In genomic region chr5:65221037-65221436, GRCm38 (mm10) we compare ENCODE assay signal across 22 mouse cellular contexts.
"Had no signal": no experiment of that assay in that cellular context is flagged by ENCODE, and none has a peak within 500 bp of the region (broad histone marks: within the 10 kb centered on the region; RNA-seq: fewer than 3 reads in every experiment).

No protein-coding gene starts in this region.

- H3K9ac ChIP-seq: limb, embryonic 13.5 days; liver, embryonic 12.5 days; liver, embryonic 15.5 days; midbrain, embryonic 13.5 days; neural tube, embryonic 13.5 days had no signal

- H3K4me3 ChIP-seq: layer of hippocampus, adult 2 months; limb, embryonic 10.5 days; limb, embryonic 13.5 days; liver, embryonic 12.5 days; liver, embryonic 15.5 days; midbrain, embryonic 10.5 days; midbrain, embryonic 13.5 days; myocyte; neural tube, embryonic 13.5 days had no signal

- H3K27me3 ChIP-seq: limb, embryonic 13.5 days; liver, embryonic 12.5 days; liver, embryonic 15.5 days; midbrain, embryonic 13.5 days; neural tube, embryonic 13.5 days had no signal

- DNase-seq: kidney, adult 18-20 months; kidney, adult 9 months; kidney, postnatal 25 days; layer of hippocampus, adult 9-11 months; liver; retina, postnatal 1 day; right cerebral cortex, postnatal 25 days; spleen, adult 18-20 months; thymus, adult 2 months; thymus, postnatal 14 days; thymus, postnatal 4 days had no signal

- H3K27ac ChIP-seq: layer of hippocampus, adult 2 months; limb, embryonic 10.5 days; limb, embryonic 13.5 days; liver, embryonic 12.5 days; liver, embryonic 15.5 days; macrophage; midbrain, embryonic 10.5 days; midbrain, embryonic 13.5 days; neural tube, embryonic 13.5 days had no signal

- H3K4me1 ChIP-seq: limb, embryonic 10.5 days; liver, embryonic 12.5 days; liver, embryonic 15.5 days; midbrain, embryonic 10.5 days; midbrain, embryonic 13.5 days; neural tube, embryonic 13.5 days had no signal

- ATAC-seq: liver, embryonic 12.5 days; midbrain, embryonic 13.5 days; midbrain, embryonic 16.5 days had no signal

- H3K4me2 ChIP-seq: limb, embryonic 13.5 days; liver, embryonic 12.5 days; liver, embryonic 15.5 days; midbrain, embryonic 13.5 days; neural tube, embryonic 13.5 days had no signal

- H3K36me3 ChIP-seq: liver, embryonic 12.5 days; liver, embryonic 15.5 days had no signal

- H3K9me3 ChIP-seq: limb, embryonic 10.5 days; limb, embryonic 13.5 days; liver, embryonic 12.5 days; liver, embryonic 15.5 days; midbrain, embryonic 10.5 days; midbrain, embryonic 13.5 days; neural tube, embryonic 13.5 days had no signal
